Mouse (Mus musculus) brain, adult 10 weeks (tissue): Measurements from ENCODE around the gene Il1rap. TPM values are rescaled to one million over a fixed set of nuclear protein-coding genes. Genes with fewer than 3 reads are reported as not detected.

Experiments
- polyA plus RNA-seq: library from polyadenylated mRNA; stranded (reverse); fragments of 350-450 nt; fragmentation: Illumina TruSeq; extraction: RNeasy Lipid Tissue Mini Kit (QIAGEN cat#74804); gene quantifications from one replicate; pipeline ENCODE4 v1.2.3, GENCODE M21; 2015; ENCODE audit warnings: low read depth, low replicate concordance

The Il1rap gene
- polyA plus RNA-seq = 32.0 TPM

DNA sequence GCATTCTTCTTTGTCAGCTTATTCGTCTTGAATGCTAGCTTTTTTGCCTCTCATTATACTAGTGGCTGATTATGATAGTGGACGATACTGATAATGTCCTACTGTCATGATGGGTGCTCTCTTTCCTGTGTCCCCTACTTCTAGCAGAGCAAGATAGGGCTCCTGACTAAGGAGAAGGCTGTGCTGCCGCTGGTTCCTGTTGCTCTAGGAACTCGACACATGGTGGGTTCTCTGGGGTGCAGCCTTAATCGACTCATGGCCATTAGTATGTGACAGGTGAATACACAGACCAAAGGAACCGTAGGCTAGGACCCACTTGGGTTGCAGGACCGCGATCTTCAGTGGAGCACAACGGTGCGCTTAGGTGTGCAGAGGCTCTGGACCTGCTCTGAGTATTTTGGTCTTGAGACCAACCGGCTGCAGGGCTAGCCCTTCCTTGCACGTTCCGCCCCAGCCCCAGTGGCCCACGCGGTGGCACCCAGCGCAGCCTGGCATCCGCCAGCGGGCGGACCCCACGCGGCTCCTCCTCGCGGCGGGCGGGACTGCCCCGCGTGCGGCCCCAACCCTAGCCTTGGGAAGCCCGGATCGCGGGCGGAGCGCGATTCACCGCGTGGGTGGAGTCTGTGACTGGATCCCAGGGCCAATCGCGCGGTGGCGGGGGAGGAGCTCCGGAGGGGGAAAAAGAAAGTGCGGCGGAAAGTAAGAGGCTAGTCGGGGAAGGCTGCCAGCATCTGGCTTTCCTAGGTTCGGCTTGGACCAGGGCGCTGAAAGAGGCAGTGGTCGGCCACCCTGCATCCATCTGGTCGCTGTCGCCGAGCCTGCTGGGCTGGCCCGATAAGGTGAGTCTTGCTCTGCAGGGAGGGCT, at the start of gene Il1rap:
Il1rap (plus strand) TSS at position 657 of the 865 bp plus-strand sequence.

Other genes with a start within 250 kb of the Il1rap start
- 2.7 TPM for gene Cldn1, start 209.9 kb upstream of the Il1rap start, polyA plus RNA-seq
- not detected for gene Cldn16, start 118.6 kb upstream of the Il1rap start, polyA plus RNA-seq
- not detected for gene Tmem207, start 54.9 kb upstream of the Il1rap start, polyA plus RNA-seq